ENCODE assay signal across 13 mouse cellular contexts in genomic region chr11:3911440-3911839, GRCm38 (mm10). TPM values are rescaled to one million over a fixed set of nuclear protein-coding genes. Genes with fewer than 3 reads are reported as not detected.
A peak's percentile ranks its signal among the peaks of the same experiment; 100 is the strongest.
DNase-seq lines count a peak whose midpoint lies in the region; ATAC-seq and TF ChIP-seq lines count a peak whose summit lies in the region.
"Not testable (repeated sequence)": the region's sequence is repeated elsewhere in the genome, so short reads cannot be mapped to it uniquely, and the experiment has no call there.
"Had no signal": no experiment of that assay in that cellular context is flagged by ENCODE, and none has a peak within 500 bp of the region (broad histone marks: within the 10 kb centered on the region; RNA-seq: fewer than 3 reads in every experiment).

No protein-coding gene starts in this region.

- peaks cover 67% of the 10 kb centered on the region for H3K79me3 ChIP-seq in C2C12 (ENCODE audit: low read depth)

- H3K79me2 ChIP-seq in C2C12 (ENCODE audit: control insufficient read depth, insufficient read depth) = peaks cover 73% of the 10 kb centered on the region

- TF ChIP-seq CTCF in C2C12 (IDR thresholded peaks at IDR 0.05; ENCODE audit: control insufficient read depth, insufficient read depth, insufficient read length); forebrain, postnatal 0 days (IDR thresholded peaks at IDR 0.05; ENCODE audit: low read depth); lung, adult 2 months (IDR thresholded peaks at IDR 0.05; ENCODE audit: insufficient read depth, low read length): not testable (repeated sequence)

- H3K4me2 ChIP-seq in embryonic facial prominence, embryonic 14.5 days (ENCODE audit: low read depth, low read length) = peak overlapping the region; percentile 30; the same call in 1 of the 2 replicates
- peak overlapping the region; percentile 92 for H3K4me2 ChIP-seq in forebrain, postnatal 0 days (ENCODE audit: low read depth)
- H3K4me2 ChIP-seq in heart, embryonic 13.5 days = peak overlapping the region; percentile 85
- peak overlapping the region; percentile 74 for H3K4me2 ChIP-seq in hindbrain, embryonic 15.5 days
- peak overlapping the region; percentile 97 for H3K4me2 ChIP-seq in midbrain, embryonic 15.5 days
- peak overlapping the region; percentile 22 for H3K4me2 ChIP-seq in stomach, embryonic 16.5 days (ENCODE audit: low read depth, low read length)

- H3K4me1 ChIP-seq in embryonic facial prominence, embryonic 14.5 days (ENCODE audit: control insufficient read depth, insufficient read depth, low read length) = peaks cover 20% of the 10 kb centered on the region
- H3K4me1 ChIP-seq in forebrain, postnatal 0 days (ENCODE audit: insufficient read depth) = peaks cover 23% of the 10 kb centered on the region
- H3K4me1 ChIP-seq in heart, embryonic 13.5 days = peaks cover 58% of the 10 kb centered on the region
- peaks cover 53% of the 10 kb centered on the region for H3K4me1 ChIP-seq in hindbrain, embryonic 15.5 days (replicated peaks)
- peaks cover 20% of the 10 kb centered on the region for H3K4me1 ChIP-seq in lung, adult 2 months (ENCODE audit: control insufficient read depth, insufficient read depth, low read length)
- peaks cover 49% of the 10 kb centered on the region for H3K4me1 ChIP-seq in midbrain, embryonic 15.5 days
- H3K4me1 ChIP-seq in stomach, embryonic 16.5 days (ENCODE audit: control insufficient read depth, insufficient read depth, low read length) = peaks cover 20% of the 10 kb centered on the region

- H3ac ChIP-seq in C2C12 (ENCODE audit: control insufficient read depth, insufficient read length, low read depth) = peak overlapping the region; percentile 68

- H3K27me3 ChIP-seq in C2C12 (ENCODE audit: control insufficient read depth, insufficient read depth, insufficient read length); embryonic facial prominence, embryonic 14.5 days (replicated peaks; ENCODE audit: control insufficient read depth, insufficient read depth, low read length); forebrain, postnatal 0 days (ENCODE audit: insufficient read depth, low read length); heart, embryonic 13.5 days (replicated peaks); hindbrain, embryonic 15.5 days; midbrain, embryonic 15.5 days (replicated peaks); stomach, embryonic 16.5 days (ENCODE audit: control insufficient read depth, insufficient read depth, low read length): not testable (repeated sequence)

- DNase-seq in embryonic facial prominence, embryonic 14.5 days (ENCODE audit: low spot score); forebrain, postnatal 0 days; lung, adult 2 months: not testable (repeated sequence)

- peaks cover 32% of the 10 kb centered on the region for H3K36me3 ChIP-seq in C2C12 (ENCODE audit: control insufficient read depth, insufficient read depth)
- H3K36me3 ChIP-seq in embryonic facial prominence, embryonic 14.5 days (ENCODE audit: control insufficient read depth, insufficient read depth, low read length); heart, embryonic 13.5 days; hindbrain, embryonic 15.5 days; midbrain, embryonic 15.5 days (replicated peaks); stomach, embryonic 16.5 days (ENCODE audit: control insufficient read depth, insufficient read depth, low read length): not testable (repeated sequence)
- H3K36me3 ChIP-seq in forebrain, postnatal 0 days (ENCODE audit: insufficient read depth) = peaks cover 13% of the 10 kb centered on the region

- not testable (repeated sequence) for ATAC-seq in embryonic facial prominence, embryonic 14.5 days (ENCODE audit: low read depth); forebrain, postnatal 0 days; heart, embryonic 13.5 days (ENCODE audit: extremely low read depth, insufficient number of reproducible peaks, low FRiP score, low TSS enrichment); hindbrain, embryonic 15.5 days (ENCODE audit: low FRiP score, low read depth); midbrain, embryonic 15.5 days (replicated peaks); stomach, embryonic 16.5 days (ENCODE audit: insufficient read depth, low FRiP score)

- H3K27ac ChIP-seq in embryonic facial prominence, embryonic 14.5 days (replicated peaks; ENCODE audit: low read depth, low read length); forebrain, postnatal 0 days (ENCODE audit: low read depth, low read length); hindbrain, embryonic 15.5 days (replicated peaks); midbrain, embryonic 15.5 days; stomach, embryonic 16.5 days (ENCODE audit: low read length): not testable (repeated sequence)
- H3K27ac ChIP-seq in heart, embryonic 13.5 days (replicated peaks) = peak overlapping the region; percentile 63

- 88% methylated on average over 6 of the region's 6 CpGs for WGBS in embryonic facial prominence, embryonic 14.5 days
- 89% methylated on average over 6 of the region's 6 CpGs for WGBS in forebrain, postnatal 0 days
- WGBS in heart, embryonic 13.5 days = 81% methylated on average over 6 of the region's 6 CpGs
- WGBS in hindbrain, embryonic 15.5 days = 83% methylated on average over 6 of the region's 6 CpGs
- 79% methylated on average over 6 of the region's 6 CpGs for WGBS in lung, adult 2 months
- WGBS in midbrain, embryonic 15.5 days = 87% methylated on average over 6 of the region's 6 CpGs
- WGBS in stomach, embryonic 16.5 days = 87% methylated on average over 6 of the region's 6 CpGs

- peak overlapping the region; percentile 91 for H3K4me3 ChIP-seq in C2C12 (ENCODE audit: insufficient read depth, poor library complexity, severe bottlenecking)
- H3K4me3 ChIP-seq in embryonic facial prominence, embryonic 14.5 days (ENCODE audit: low read depth, low read length) = not testable (repeated sequence)
- peak overlapping the region; percentile 21 for H3K4me3 ChIP-seq in forebrain, postnatal 0 days (ENCODE audit: low read depth, low read length)
- peak overlapping the region; percentile 64; the same call in 1 of the 2 replicates for H3K4me3 ChIP-seq in heart, embryonic 13.5 days
- peak overlapping the region; percentile 54 for H3K4me3 ChIP-seq in hindbrain, embryonic 15.5 days
- H3K4me3 ChIP-seq in lung, adult 2 months (replicated peaks; ENCODE audit: extremely low read depth, low read depth, low read length) = peak overlapping the region; percentile 11
- H3K4me3 ChIP-seq in midbrain, embryonic 15.5 days = peak overlapping the region; percentile 73
- H3K4me3 ChIP-seq in stomach, embryonic 16.5 days (replicated peaks; ENCODE audit: low read length) = 0 out of 2 replicates have a peak overlapping the region, but pooled peaks have one; percentile 3

- H3K9ac ChIP-seq in embryonic facial prominence, embryonic 14.5 days (ENCODE audit: low read depth, low read length) = 0 out of 2 replicates have a peak overlapping the region, but pooled peaks have one; percentile 30
- 0 out of 2 replicates have a peak overlapping the region, but pooled peaks have one; percentile 18 for H3K9ac ChIP-seq in forebrain, postnatal 0 days
- H3K9ac ChIP-seq in heart, embryonic 13.5 days = peak overlapping the region; percentile 55
- H3K9ac ChIP-seq in hindbrain, embryonic 15.5 days = peak overlapping the region; percentile 20; the same call in 1 of the 2 replicates
- peak overlapping the region; percentile 11; the same call in 1 of the 2 replicates for H3K9ac ChIP-seq in midbrain, embryonic 15.5 days
- not testable (repeated sequence) for H3K9ac ChIP-seq in stomach, embryonic 16.5 days (ENCODE audit: low read length)

- TF ChIP-seq POLR2A in lung, adult 2 months (IDR thresholded peaks at IDR 0.05; ENCODE audit: borderline replicate concordance, extremely low read depth, low read depth, low read length) = not testable (repeated sequence)

- H3K9me3 ChIP-seq in embryonic facial prominence, embryonic 14.5 days (ENCODE audit: control insufficient read depth, low read length); forebrain, postnatal 0 days (ENCODE audit: low read length); heart, embryonic 13.5 days; hindbrain, embryonic 15.5 days; midbrain, embryonic 15.5 days; stomach, embryonic 16.5 days (replicated peaks; ENCODE audit: control insufficient read depth, low read length): not testable (repeated sequence)

RNA-seq across cellular contexts. Expression of gene Slc35e4, which starts 3.0 kb away (rescaled TPM):
- polyA plus RNA-seq in C2C12 (2012; fragmentation: generic; extraction: Trizol) = 58.0 TPM
- 5.8 and 6.4 TPM in 2 replicates for polyA plus RNA-seq in embryonic facial prominence, embryonic 14.5 days (2014; fragmentation: Nextera tagmentation; extraction: Ambion mirVana)
- total RNA-seq in forebrain, postnatal 0 days (2014; rRNA removed) = 39.1 and 43.7 TPM in 2 replicates
- 26.5 and 27.0 TPM in 2 replicates for polyA plus RNA-seq in forebrain, postnatal 0 days (2015; fragmentation: Nextera tagmentation; extraction: Ambion mirVana)
- polyA plus RNA-seq in heart, embryonic 13.5 days (2015; fragmentation: Nextera tagmentation; extraction: Ambion mirVana) = 4.7 and 4.9 TPM in 2 replicates
- polyA plus RNA-seq in hindbrain, embryonic 15.5 days (2015; fragmentation: Nextera tagmentation; extraction: Ambion mirVana) = 17.3 and 20.3 TPM in 2 replicates
- polyA plus RNA-seq in lung, adult 2 months (2012; rRNA removed) = 30.4 and 37.8 TPM in 2 replicates
- 17.9 and 19.4 TPM in 2 replicates for polyA plus RNA-seq in midbrain, embryonic 15.5 days (2015; fragmentation: Nextera tagmentation; extraction: Ambion mirVana)
- polyA plus RNA-seq in stomach, embryonic 16.5 days (2015; fragmentation: Nextera tagmentation; extraction: Ambion mirVana) = 6.4 and 7.9 TPM in 2 replicates

RNA-seq across cellular contexts. Expression of gene Dusp18, which starts 16.4 kb away (rescaled TPM):
- polyA plus RNA-seq in C2C12 (2012; fragmentation: generic; extraction: Trizol) = 9.9 TPM
- 10.0 and 10.5 TPM in 2 replicates for polyA plus RNA-seq in embryonic facial prominence, embryonic 14.5 days (2014; fragmentation: Nextera tagmentation; extraction: Ambion mirVana)
- total RNA-seq in forebrain, postnatal 0 days (2014; rRNA removed) = 19.5 and 25.3 TPM in 2 replicates
- polyA plus RNA-seq in forebrain, postnatal 0 days (2015; fragmentation: Nextera tagmentation; extraction: Ambion mirVana) = 20.0 and 33.6 TPM in 2 replicates
- 9.7 and 10.7 TPM in 2 replicates for polyA plus RNA-seq in heart, embryonic 13.5 days (2015; fragmentation: Nextera tagmentation; extraction: Ambion mirVana)
- polyA plus RNA-seq in hindbrain, embryonic 15.5 days (2015; fragmentation: Nextera tagmentation; extraction: Ambion mirVana) = 28.4 and 33.1 TPM in 2 replicates
- 13.3 and 16.3 TPM in 2 replicates for polyA plus RNA-seq in lung, adult 2 months (2012; rRNA removed)
- polyA plus RNA-seq in midbrain, embryonic 15.5 days (2015; fragmentation: Nextera tagmentation; extraction: Ambion mirVana) = 41.4 and 42.9 TPM in 2 replicates
- 9.5 and 11.3 TPM in 2 replicates for polyA plus RNA-seq in stomach, embryonic 16.5 days (2015; fragmentation: Nextera tagmentation; extraction: Ambion mirVana)
- total RNA-seq: megakaryocyte-erythroid progenitor cell, adult 5-6 weeks had no signal
- polyA plus RNA-seq: erythroblast, embryonic 14.5 days had no signal

RNA-seq across cellular contexts. Expression of gene 4921536K21Rik, which starts 16.5 kb away (rescaled TPM):
- 0.89 TPM for polyA plus RNA-seq in C2C12 (2012; fragmentation: generic; extraction: Trizol)
- 0.17 and 0.21 TPM in 2 replicates for polyA plus RNA-seq in embryonic facial prominence, embryonic 14.5 days (2014; fragmentation: Nextera tagmentation; extraction: Ambion mirVana)
- total RNA-seq in forebrain, postnatal 0 days (2014; rRNA removed) = 0.19 and 0.31 TPM in 2 replicates
- 0.33 and 0.56 TPM in 2 replicates for polyA plus RNA-seq in forebrain, postnatal 0 days (2015; fragmentation: Nextera tagmentation; extraction: Ambion mirVana)
- polyA plus RNA-seq in heart, embryonic 13.5 days (2015; fragmentation: Nextera tagmentation; extraction: Ambion mirVana) = 0.08 and 0.11 TPM in 2 replicates
- polyA plus RNA-seq in hindbrain, embryonic 15.5 days (2015; fragmentation: Nextera tagmentation; extraction: Ambion mirVana) = 0.43 and 0.53 TPM in 2 replicates
- polyA plus RNA-seq in lung, adult 2 months (2012; rRNA removed) = 0.55 and 0.70 TPM in 2 replicates
- 0.43 and 0.90 TPM in 2 replicates for polyA plus RNA-seq in midbrain, embryonic 15.5 days (2015; fragmentation: Nextera tagmentation; extraction: Ambion mirVana)
- polyA plus RNA-seq in stomach, embryonic 16.5 days (2015; fragmentation: Nextera tagmentation; extraction: Ambion mirVana) = 0.13 and 0.36 TPM in 2 replicates
- total RNA-seq: granulocyte monocyte progenitor cell, adult 5-6 weeks; hematopoietic stem cell, adult 5-6 weeks; liver, adult 2 months had no signal
- polyA plus RNA-seq: liver, adult 2 months had no signal

RNA-seq across cellular contexts. Expression of gene Tcn2, which starts 20.5 kb away (rescaled TPM):
- 3.4 TPM for polyA plus RNA-seq in C2C12 (2012; fragmentation: generic; extraction: Trizol)
- polyA plus RNA-seq in embryonic facial prominence, embryonic 14.5 days (2014; fragmentation: Nextera tagmentation; extraction: Ambion mirVana) = 49.0 and 50.4 TPM in 2 replicates
- 20.3 and 20.9 TPM in 2 replicates for total RNA-seq in forebrain, postnatal 0 days (2014; rRNA removed)
- polyA plus RNA-seq in forebrain, postnatal 0 days (2015; fragmentation: Nextera tagmentation; extraction: Ambion mirVana) = 23.2 and 24.1 TPM in 2 replicates
- 67.8 and 69.2 TPM in 2 replicates for polyA plus RNA-seq in heart, embryonic 13.5 days (2015; fragmentation: Nextera tagmentation; extraction: Ambion mirVana)
- polyA plus RNA-seq in hindbrain, embryonic 15.5 days (2015; fragmentation: Nextera tagmentation; extraction: Ambion mirVana) = 27.2 and 28.3 TPM in 2 replicates
- polyA plus RNA-seq in lung, adult 2 months (2012; rRNA removed) = 207 and 208 TPM in 2 replicates
- polyA plus RNA-seq in midbrain, embryonic 15.5 days (2015; fragmentation: Nextera tagmentation; extraction: Ambion mirVana) = 22.6 and 24.9 TPM in 2 replicates
- 49.9 and 52.4 TPM in 2 replicates for polyA plus RNA-seq in stomach, embryonic 16.5 days (2015; fragmentation: Nextera tagmentation; extraction: Ambion mirVana)

RNA-seq across cellular contexts. Expression of gene Osbp2, which starts 47.7 kb away (rescaled TPM):
- polyA plus RNA-seq in C2C12 (2012; fragmentation: generic; extraction: Trizol) = 2.1 TPM
- 0.93 and 1.3 TPM in 2 replicates for polyA plus RNA-seq in embryonic facial prominence, embryonic 14.5 days (2014; fragmentation: Nextera tagmentation; extraction: Ambion mirVana)
- total RNA-seq in forebrain, postnatal 0 days (2014; rRNA removed) = 48.1 and 63.2 TPM in 2 replicates
- polyA plus RNA-seq in forebrain, postnatal 0 days (2015; fragmentation: Nextera tagmentation; extraction: Ambion mirVana) = 21.3 and 30.8 TPM in 2 replicates
- polyA plus RNA-seq in heart, embryonic 13.5 days (2015; fragmentation: Nextera tagmentation; extraction: Ambion mirVana) = 0.33 TPM in 2 replicates
- 28.7 and 33.1 TPM in 2 replicates for polyA plus RNA-seq in hindbrain, embryonic 15.5 days (2015; fragmentation: Nextera tagmentation; extraction: Ambion mirVana)
- polyA plus RNA-seq in lung, adult 2 months (2012; rRNA removed) = 0.58 and 0.72 TPM in 2 replicates
- polyA plus RNA-seq in midbrain, embryonic 15.5 days (2015; fragmentation: Nextera tagmentation; extraction: Ambion mirVana) = 33.5 and 36.2 TPM in 2 replicates
- 0.25 and 0.27 TPM in 2 replicates for polyA plus RNA-seq in stomach, embryonic 16.5 days (2015; fragmentation: Nextera tagmentation; extraction: Ambion mirVana)
- total RNA-seq: hematopoietic stem cell, adult 5-6 weeks; megakaryocyte-erythroid progenitor cell, adult 5-6 weeks had no signal
- polyA plus RNA-seq: erythroblast, embryonic 14.5 days had no signal

Comparison
In these comparisons a context has a peak if more than half of its experiments do, and no peak if none do; other contexts are left out.
1. H3K4me2 ChIP-seq: peak in every context shown above with its lines; median percentile 97 in midbrain, embryonic 15.5 days; 92 in forebrain, postnatal 0 days; 85 in heart, embryonic 13.5 days; 74 in hindbrain, embryonic 15.5 days; 30 in embryonic facial prominence, embryonic 14.5 days; 22 in stomach, embryonic 16.5 days.